Mouse (Mus musculus) liver, embryonic 14.5 days (tissue): ENCODE data around the gene Dynlt1f.
"Not testable (repeated sequence)": the region's sequence is repeated elsewhere in the genome, so short reads cannot be mapped to it uniquely, and the experiment has no call there.

Experiments
- CTCF ChIP-seq: IDR thresholded peaks from 2 replicates; pipeline ENCODE4 v1.5.1; 2016; ENCODE audit warnings: antibody characterized with exemption, low read depth, control low read depth
- EP300 ChIP-seq: IDR thresholded peaks from 2 replicates; pipeline ENCODE4 v1.6.1; 2016; ENCODE audit warnings: antibody characterized with exemption, low read depth

GRCm38 (mm10) chr17:6684464-6685287, 29.0 kb upstream of the Dynlt1f start:
- TF ChIP-seq CTCF, EP300: not testable (repeated sequence)
